Mouse (Mus musculus): ENCODE results near the gene 4930544D05Rik.

4930544D05Rik gene

DNA sequence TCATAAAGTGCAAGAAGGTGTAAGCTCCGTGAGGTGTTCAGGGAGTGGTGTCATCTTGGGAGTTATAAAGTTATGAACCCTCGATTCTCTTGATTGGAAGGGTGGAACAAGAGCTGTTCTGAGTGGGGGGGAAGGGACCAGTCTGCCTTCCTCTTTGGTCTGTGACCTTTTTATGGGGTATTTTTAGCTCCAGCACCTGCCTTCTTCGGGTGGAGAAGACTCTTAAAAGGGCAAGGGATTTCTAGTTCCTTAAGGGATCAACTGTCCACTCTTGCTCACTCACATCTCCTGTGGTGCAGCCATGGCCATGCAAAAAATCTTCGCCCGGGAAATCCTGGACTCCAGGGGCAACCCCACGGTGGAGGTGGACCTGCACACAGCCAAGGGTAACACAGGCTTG, 41.9 kb downstream of the 4930544D05Rik start:
- DNase-seq, result no peak

- no peak for DNase-seq
Measured at GRCm38 (mm10) chr11:70657991-70658390, 42.3 kb downstream of the 4930544D05Rik start.

DNA sequence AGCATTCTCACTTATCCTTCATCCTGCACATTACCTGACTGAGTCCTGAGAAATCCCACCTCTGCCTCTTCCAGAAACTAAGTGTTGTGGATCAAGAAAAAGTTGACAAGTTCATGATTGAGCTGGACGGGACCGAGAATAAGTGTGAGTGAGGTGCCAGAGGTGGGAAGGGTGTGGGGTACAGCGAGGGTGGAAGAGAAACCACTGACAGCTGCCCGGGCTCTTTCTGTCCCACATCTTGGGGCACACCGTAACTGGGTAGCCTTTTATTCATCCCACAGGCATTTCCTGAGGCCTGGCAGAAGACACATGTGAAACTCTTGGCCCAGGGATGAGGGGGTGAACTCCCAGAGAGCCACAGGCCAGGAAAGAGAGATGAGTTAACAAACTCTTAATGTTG, 42.9 kb downstream of the 4930544D05Rik start:
- DNase-seq, result no peak

DNA sequence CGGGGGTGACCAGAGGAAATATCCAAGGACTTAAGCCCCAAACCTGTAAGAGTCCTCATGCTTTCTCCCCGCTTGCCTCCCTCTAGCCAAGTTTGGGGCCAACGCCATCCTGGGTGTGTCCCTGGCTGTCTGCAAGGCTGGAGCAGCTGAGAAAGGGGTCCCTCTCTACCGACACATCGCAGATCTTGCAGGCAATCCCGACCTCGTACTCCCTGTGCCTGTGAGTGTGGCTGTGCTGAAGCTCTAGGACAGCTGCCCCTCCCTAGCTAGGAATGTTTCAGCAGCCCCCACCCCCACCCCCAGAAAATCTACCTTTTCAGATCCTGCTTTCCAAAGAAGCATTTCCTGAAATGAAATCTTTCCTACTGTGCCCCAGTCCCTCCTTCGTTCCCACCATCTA, 43.3 kb downstream of the 4930544D05Rik start:
- no peak for DNase-seq

DNA sequence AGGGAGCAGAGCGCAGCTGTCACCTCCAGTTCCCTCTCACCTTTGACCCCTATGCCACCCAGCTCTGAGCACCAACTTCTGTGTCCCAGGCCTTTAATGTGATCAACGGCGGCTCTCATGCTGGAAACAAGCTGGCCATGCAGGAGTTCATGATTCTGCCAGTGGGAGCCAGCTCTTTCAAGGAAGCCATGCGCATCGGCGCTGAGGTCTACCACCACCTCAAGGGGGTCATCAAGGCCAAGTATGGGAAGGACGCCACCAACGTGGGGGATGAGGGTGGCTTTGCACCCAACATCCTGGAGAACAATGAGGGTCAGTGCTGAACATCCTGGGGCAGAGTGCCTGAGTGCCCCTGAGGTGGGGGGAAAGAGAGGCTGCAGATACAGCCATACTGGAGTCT, 44.9 kb downstream of the 4930544D05Rik start:
- DNase-seq, result no peak

DNA sequence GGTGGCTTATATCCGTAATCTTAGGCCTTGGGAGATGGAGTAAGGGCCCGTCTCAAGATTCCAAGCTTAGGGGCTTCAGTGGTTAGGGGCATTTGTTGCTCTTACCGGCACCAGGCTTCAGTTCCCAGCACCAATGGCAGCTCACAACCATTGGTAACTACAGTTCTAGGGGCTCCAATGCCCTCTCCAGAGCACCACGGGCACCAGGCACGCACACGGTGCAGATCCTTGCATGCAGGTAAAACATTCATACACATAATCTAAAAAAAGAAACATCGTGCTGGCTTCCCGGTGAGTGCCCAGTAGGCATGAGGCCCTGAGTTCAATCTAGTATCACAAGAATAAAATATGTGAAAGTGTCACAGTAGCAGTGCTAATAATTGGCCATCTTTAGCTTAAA, 47.5 kb downstream of the 4930544D05Rik start:
- no peak for DNase-seq

- no peak for DNase-seq
Measured at GRCm38 (mm10) chr11:70663957-70664356, 48.3 kb downstream of the 4930544D05Rik start.

DNA sequence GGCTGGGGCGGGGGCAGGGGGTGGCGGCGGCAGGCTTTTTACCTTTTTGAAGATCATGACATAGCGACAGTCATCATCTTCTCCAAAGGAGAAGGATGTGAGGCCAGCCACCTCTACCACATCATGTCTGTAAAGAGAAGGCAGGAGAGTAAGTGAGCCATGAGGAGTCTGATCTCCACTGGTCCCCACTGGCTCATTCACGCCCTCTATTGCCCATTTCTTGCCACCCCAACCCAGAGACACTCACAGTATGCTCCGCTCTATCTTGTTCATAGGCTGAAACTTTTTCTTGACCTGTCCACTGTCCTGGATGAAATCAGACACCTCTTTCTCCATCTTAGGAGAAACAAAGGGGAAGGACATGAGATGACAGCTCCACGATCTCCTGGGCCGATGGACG, 49.1 kb downstream of the 4930544D05Rik start:
- no peak for DNase-seq

Data from layer of hippocampus, adult 9-11 months (tissue).